Mouse (Mus musculus): ENCODE measurements around the gene Arhgef25.
"Not testable (repeated sequence)": the region's sequence is repeated elsewhere in the genome, so short reads cannot be mapped to it uniquely, and the experiment has no call there.

Arhgef25 gene

GRCm38 (mm10) chr10:127138328-127139141 lies 51.3 kb downstream of the Arhgef25 start:
- DNase-seq (ENCODE audit: inconsistent ontology term): no peak

GRCm38 (mm10) chr10:127137896-127138295 lies 52.0 kb downstream of the Arhgef25 start:
- DNase-seq (ENCODE audit: inconsistent ontology term): no peak

DNA sequence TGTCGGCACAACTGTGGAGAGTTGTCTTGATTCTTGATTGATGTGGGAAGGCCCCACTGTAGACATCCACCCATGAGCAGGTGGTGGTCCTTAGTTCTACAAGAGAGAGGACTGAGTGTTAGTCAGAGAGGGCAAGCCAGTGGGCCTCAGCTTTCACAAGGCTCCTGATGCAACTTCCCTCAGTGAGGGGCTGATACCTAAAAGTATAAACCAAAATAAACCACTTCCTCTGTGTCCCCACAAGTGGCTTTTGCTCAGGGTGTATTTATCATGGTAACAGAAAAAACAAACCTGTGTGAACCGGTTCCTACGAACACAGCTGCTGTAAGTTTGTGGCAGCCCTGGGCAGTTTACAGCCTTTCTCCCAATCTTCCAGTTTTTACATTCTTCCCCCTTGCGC lies 53.4 kb downstream of the Arhgef25 start:
- no peak for DNase-seq (ENCODE audit: inconsistent ontology term)

DNA sequence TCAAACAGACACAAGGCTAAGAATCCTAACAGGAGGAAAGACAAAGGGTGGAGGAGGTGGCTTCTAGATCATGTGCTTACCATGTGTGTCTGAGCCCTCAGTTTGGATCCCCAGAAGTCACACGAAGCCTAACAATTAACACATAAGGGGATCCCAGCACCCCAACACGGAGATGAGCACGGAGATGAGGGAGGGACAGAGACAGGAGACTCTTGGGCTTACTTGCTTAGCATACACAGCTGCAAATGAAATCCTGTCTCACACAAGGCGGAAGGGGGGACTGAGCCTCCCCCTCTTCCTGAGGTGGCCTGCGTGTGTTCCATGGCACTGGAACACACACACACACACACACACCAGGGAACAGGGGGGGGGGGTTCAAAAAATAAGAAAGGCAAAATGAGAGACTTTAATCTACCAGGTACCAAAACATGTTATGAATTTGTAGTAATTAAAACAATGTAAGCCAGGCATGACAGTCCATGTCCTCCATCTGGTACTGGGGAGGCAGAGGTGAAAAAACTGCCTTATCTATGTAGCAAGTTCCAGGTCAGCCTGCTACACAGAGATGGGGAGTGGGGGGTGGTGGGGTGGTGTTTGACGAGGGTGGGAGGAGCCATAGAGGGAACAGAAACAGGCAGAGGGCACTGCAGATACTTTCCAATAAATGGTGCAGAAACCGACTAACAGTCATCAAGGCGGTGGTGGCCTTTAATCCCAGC lies 54.6 kb downstream of the Arhgef25 start:
- DNase-seq (ENCODE audit: inconsistent ontology term): no peak

DNA sequence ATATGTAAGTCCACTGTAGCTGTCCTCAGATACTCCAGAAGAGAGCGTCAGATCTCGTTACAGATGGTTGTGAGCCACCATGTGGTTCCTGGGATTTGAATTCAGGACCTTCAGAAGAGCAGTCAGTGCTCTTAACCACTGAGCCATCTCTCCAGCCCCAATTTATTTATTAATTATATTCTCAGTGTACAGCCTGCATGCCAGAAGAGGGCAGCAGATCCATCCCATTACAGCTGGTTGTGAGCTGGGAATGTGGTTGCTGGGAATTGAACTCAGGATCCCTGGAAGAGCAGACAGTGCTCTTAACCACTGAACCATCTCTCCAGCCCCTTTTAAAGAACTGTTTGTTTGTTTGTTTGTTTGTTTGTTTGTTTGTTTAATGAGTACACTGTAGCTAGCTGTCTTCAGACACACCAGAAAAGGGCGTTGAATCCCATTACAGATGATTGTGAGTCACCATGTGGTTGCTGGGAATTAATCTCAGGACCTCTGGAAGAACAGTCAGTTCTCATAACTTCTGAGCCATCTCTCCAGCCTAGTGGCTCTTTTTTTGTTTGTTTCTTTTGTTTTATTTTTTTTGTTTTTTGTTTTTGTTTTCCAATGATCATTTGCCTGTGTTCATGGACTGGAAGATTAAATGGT lies 55.4 kb downstream of the Arhgef25 start:
- DNase-seq (ENCODE audit: inconsistent ontology term): not testable (repeated sequence)
